Mouse (Mus musculus): ENCODE data around the gene Pbx1.

- TF ChIP-seq POLR2A (IDR thresholded peaks at IDR 0.05; ENCODE audit: borderline replicate concordance, extremely low read depth, insufficient read depth, insufficient read length, poor library complexity, severe bottlenecking) (no peak), CTCF (IDR thresholded peaks at IDR 0.05; ENCODE audit: borderline replicate concordance, extremely low read depth, insufficient read depth, insufficient read length) (no peak)
Observed at GRCm38 (mm10) chr1:168225595-168226127, 206.4 kb downstream of the Pbx1 start.

All from brain, embryonic 14.5 days (tissue).